In the genomic region with DNA sequence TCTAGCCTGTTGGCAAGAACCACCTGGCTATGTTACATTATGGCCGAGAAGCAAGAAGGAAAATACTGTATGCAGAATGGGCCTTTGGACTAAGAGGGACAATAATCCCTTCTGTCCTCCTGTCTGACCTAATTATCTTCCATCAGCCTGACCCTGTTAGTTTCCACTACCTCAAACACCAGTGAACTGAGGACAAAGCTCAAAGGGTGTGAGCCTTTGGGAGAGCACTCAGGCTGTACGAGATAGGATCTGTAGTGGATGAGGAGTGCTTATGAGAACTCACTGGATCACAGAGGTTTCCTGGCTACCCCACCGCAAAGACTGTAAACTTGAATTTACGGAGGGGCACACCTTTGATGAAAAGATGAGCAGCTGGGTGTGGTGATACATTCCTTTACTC, we compare ENCODE assay signal across 19 mouse cellular contexts. TPM values are rescaled to one million over a fixed set of nuclear protein-coding genes. Genes with fewer than 3 reads are reported as not detected.
DNase-seq lines count a peak whose midpoint lies in the region; ATAC-seq lines count a peak whose summit lies in the region.
"Had no signal": no experiment of that assay in that cellular context is flagged by ENCODE, and none has a peak within 500 bp of the region (broad histone marks: within the 10 kb centered on the region; RNA-seq: fewer than 3 reads in every experiment).

No protein-coding gene starts in this region.

- ATAC-seq in liver, embryonic 16.5 days (ENCODE audit: low read depth) = peak; percentile 77
- ATAC-seq in intestine, embryonic 16.5 days = peak; percentile 80
- ATAC-seq: forebrain, embryonic 16.5 days had no signal

- 74% methylated on average over 4 of the region's 4 CpGs for WGBS in liver, embryonic 16.5 days (ENCODE audit: insufficient replicate concordance)
- WGBS in intestine, embryonic 16.5 days = 77% methylated on average over 4 of the region's 4 CpGs

- H3K4me2 ChIP-seq in liver, embryonic 16.5 days (ENCODE audit: low read depth, low read length) = no peak overlapping the region
- H3K4me2 ChIP-seq in intestine, embryonic 16.5 days (ENCODE audit: low read depth, low read length) = no peak overlapping the region
- H3K4me2 ChIP-seq: embryonic facial prominence, embryonic 15.5 days; forebrain, embryonic 12.5 days; heart, embryonic 12.5 days; hindbrain, embryonic 14.5 days had no signal

- no peaks in the 10 kb centered on the region for H3K27me3 ChIP-seq in liver, embryonic 16.5 days (ENCODE audit: control insufficient read depth, insufficient read depth, low read depth, low read length)
- no peaks in the 10 kb centered on the region for H3K27me3 ChIP-seq in intestine, embryonic 16.5 days (replicated peaks; ENCODE audit: control insufficient read depth, insufficient read depth, low read length)
- H3K27me3 ChIP-seq: embryonic facial prominence, embryonic 15.5 days; forebrain, embryonic 12.5 days; heart, embryonic 12.5 days had no signal

- H3K27ac ChIP-seq in liver, embryonic 16.5 days (ENCODE audit: low read length) = no peak overlapping the region
- H3K27ac ChIP-seq in intestine, embryonic 16.5 days (ENCODE audit: low read length) = no peak overlapping the region
- H3K27ac ChIP-seq: embryonic facial prominence, embryonic 15.5 days; forebrain, embryonic 12.5 days; hindbrain, embryonic 10.5 days; hindbrain, embryonic 14.5 days had no signal

- H3K4me3 ChIP-seq in liver, embryonic 16.5 days (ENCODE audit: low read depth, low read length) = no peak overlapping the region
- H3K4me3 ChIP-seq in intestine, embryonic 16.5 days (ENCODE audit: low read length) = no peak overlapping the region
- H3K4me3 ChIP-seq: embryonic facial prominence, embryonic 15.5 days; erythroblast, embryonic 14.5 days; forebrain, embryonic 12.5 days; heart, embryonic 12.5 days; hindbrain, embryonic 10.5 days had no signal

- peaks cover 3% of the 10 kb centered on the region; the same call in 1 of the 2 replicates for H3K36me3 ChIP-seq in liver, embryonic 16.5 days (ENCODE audit: control insufficient read depth, insufficient read depth)
- no peaks in the 10 kb centered on the region for H3K36me3 ChIP-seq in intestine, embryonic 16.5 days (ENCODE audit: control insufficient read depth, insufficient read depth, low read length)
- H3K36me3 ChIP-seq: embryonic facial prominence, embryonic 15.5 days had no signal

- no peaks in the 10 kb centered on the region for H3K4me1 ChIP-seq in liver, embryonic 16.5 days (ENCODE audit: control insufficient read depth, low read depth, low read length)
- 0 out of 2 replicates have a peak, but pooled peaks cover 7% of the 10 kb centered on the region for H3K4me1 ChIP-seq in intestine, embryonic 16.5 days (ENCODE audit: control insufficient read depth, insufficient read depth, low read length)
- H3K4me1 ChIP-seq: embryonic facial prominence, embryonic 15.5 days; forebrain, embryonic 12.5 days; heart, embryonic 12.5 days; hindbrain, embryonic 10.5 days had no signal

- no peak overlapping the region for H3K9ac ChIP-seq in liver, embryonic 16.5 days (ENCODE audit: low read depth, low read length)
- H3K9ac ChIP-seq in intestine, embryonic 16.5 days (ENCODE audit: low read depth, low read length) = no peak overlapping the region
- H3K9ac ChIP-seq: embryonic facial prominence, embryonic 15.5 days; forebrain, embryonic 12.5 days; heart, embryonic 12.5 days; hindbrain, embryonic 14.5 days had no signal

- no peaks in the 10 kb centered on the region for H3K9me3 ChIP-seq in liver, embryonic 16.5 days (replicated peaks; ENCODE audit: control insufficient read depth, low read length)
- H3K9me3 ChIP-seq in intestine, embryonic 16.5 days (ENCODE audit: control insufficient read depth, low read length) = no peaks in the 10 kb centered on the region
- H3K9me3 ChIP-seq: embryonic facial prominence, embryonic 15.5 days; forebrain, embryonic 12.5 days; heart, embryonic 12.5 days; hindbrain, embryonic 10.5 days had no signal

- no peak for DNase-seq in liver
- DNase-seq in retina, embryonic 14.5 days (ENCODE audit: low spot score) = peak; percentile 38
- DNase-seq in right cerebral cortex, adult 18-20 months = no peak
- DNase-seq in adrenal gland, postnatal 10 days = no peak
- DNase-seq: adrenal gland, adult 8-10 months; cerebellum, adult 11 months; cerebellum, adult 8-10 months; cerebellum, postnatal 14 days; embryo, embryonic 11 days; gastrocnemius, postnatal 10 days had no signal

RNA-seq across cellular contexts. Expression of gene Rad51b, which starts 16.6 kb away (rescaled TPM):
- 4.4 and 4.8 TPM in 2 replicates for polyA plus RNA-seq in liver, embryonic 16.5 days (2015; fragmentation: Nextera tagmentation; extraction: Ambion mirVana)
- polyA plus RNA-seq in intestine, embryonic 16.5 days (2015; fragmentation: Nextera tagmentation; extraction: Ambion mirVana) = 6.2 and 6.8 TPM in 2 replicates
- total RNA-seq in adrenal gland, postnatal 10 days (2021) = 1 to 10 TPM; 1.6 to 3.0 TPM

RNA-seq across cellular contexts. Expression of gene Zfyve26, which starts 17.6 kb away (rescaled TPM):
- 10.3 and 10.7 TPM in 2 replicates for polyA plus RNA-seq in liver, embryonic 16.5 days (2015; fragmentation: Nextera tagmentation; extraction: Ambion mirVana)
- polyA plus RNA-seq in intestine, embryonic 16.5 days (2015; fragmentation: Nextera tagmentation; extraction: Ambion mirVana) = 12.3 and 12.5 TPM in 2 replicates
- 10 to 100 TPM; 17.6 to 26.1 TPM for total RNA-seq in adrenal gland, postnatal 10 days (2021)
